In genomic region chr10:81602741-81603151, GRCm38 (mm10) we compare ENCODE assay signal across 8 mouse cellular contexts. TPM values are rescaled to one million over a fixed set of nuclear protein-coding genes. Genes with fewer than 3 reads are reported as not detected.
DNase-seq lines count a peak whose midpoint lies in the region; ATAC-seq lines count a peak whose summit lies in the region.

No protein-coding gene starts in this region.

- DNase-seq in heart, adult 11 months: peak; percentile 94
- DNase-seq in heart, postnatal 25 days (ENCODE audit: low spot score): no peak
- peak; percentile 84 for DNase-seq in CD4-positive helper T cell, adult 2 months (ENCODE audit: low read depth, low spot score)
- DNase-seq in c-Kit-positive CD71-positive TER-119-negative erythroid progenitor cells, embryonic 14.5 days (ENCODE audit: low read depth): peak; percentile 62
- peak; percentile 78 for DNase-seq in hindbrain, embryonic 14.5 days (ENCODE audit: low spot score)
- peak; percentile 51 to 53 for DNase-seq in natural killer cell, adult 2 months (ENCODE audit: low spot score in 2 of 2)
- no peak for DNase-seq in urinary bladder, postnatal 25 days (ENCODE audit: low spot score)
- no peak for DNase-seq in left cerebral cortex, adult 11 months (ENCODE audit: low spot score)

- no peak overlapping the region for H3K4me3 ChIP-seq in hindbrain, embryonic 14.5 days (replicated peaks; ENCODE audit: low read length)

- H3K27ac ChIP-seq in hindbrain, embryonic 14.5 days: no peak overlapping the region

- 16% methylated on average over 4 of the region's 4 CpGs for WGBS in hindbrain, embryonic 14.5 days

- H3K4me1 ChIP-seq in hindbrain, embryonic 14.5 days (replicated peaks; ENCODE audit: control insufficient read depth, insufficient read depth, low read length): peaks cover 17% of the 10 kb centered on the region

- no peaks in the 10 kb centered on the region for H3K36me3 ChIP-seq in hindbrain, embryonic 14.5 days (replicated peaks; ENCODE audit: control insufficient read depth, insufficient read depth)

- intact Hi-C loops in heart, postnatal 25 days (cut with DNase I): loop anchor here (5.0 kb wide), 1 partner anchor 100 kb away; the partner anchor contains the start of gene S1pr4

- no peak overlapping the region for H3K9ac ChIP-seq in hindbrain, embryonic 14.5 days

- H3K4me2 ChIP-seq in hindbrain, embryonic 14.5 days (replicated peaks): no peak overlapping the region

- no peak for ATAC-seq in hindbrain, embryonic 14.5 days (ENCODE audit: low FRiP score)

- no peaks in the 10 kb centered on the region for H3K9me3 ChIP-seq in hindbrain, embryonic 14.5 days (ENCODE audit: control insufficient read depth, low read length)

- H3K27me3 ChIP-seq in hindbrain, embryonic 14.5 days (ENCODE audit: control insufficient read depth, insufficient read depth, low read length): peaks cover 13% of the 10 kb centered on the region; the same call in 1 of the 2 replicates

RNA-seq across cellular contexts. Expression of gene Tle6, which starts 1.9 kb away (rescaled TPM):
- 1 to 10 TPM; 6.7 to 7.4 TPM for total RNA-seq in heart, postnatal 25 days (2021)
- 4.2 and 4.8 TPM in 2 replicates for polyA plus RNA-seq in hindbrain, embryonic 14.5 days (2014; fragmentation: Nextera tagmentation; extraction: Ambion mirVana)

RNA-seq across cellular contexts. Expression of gene BC025920, which starts 3.3 kb away (rescaled TPM):
- total RNA-seq in heart, postnatal 25 days (2021): 1 to 10 TPM; 1.9 to 2.8 TPM
- 0.90 and 1.1 TPM in 2 replicates for polyA plus RNA-seq in hindbrain, embryonic 14.5 days (2014; fragmentation: Nextera tagmentation; extraction: Ambion mirVana)

RNA-seq across cellular contexts. Expression of gene Sirt6, which starts 24.9 kb away (rescaled TPM):
- total RNA-seq in heart, postnatal 25 days (2021): 1 to 10 TPM; 8.0 to 8.5 TPM
- polyA plus RNA-seq in hindbrain, embryonic 14.5 days (2014; fragmentation: Nextera tagmentation; extraction: Ambion mirVana): 39.9 and 42.1 TPM in 2 replicates

RNA-seq across cellular contexts. Expression of gene Ankrd24, which starts 25.6 kb away (rescaled TPM):
- 10 to 100 TPM in 1 of 2 experiments, 1 to 10 TPM in 1; 9.4 to 10.1 TPM for total RNA-seq in heart, postnatal 25 days (2021)
- polyA plus RNA-seq in hindbrain, embryonic 14.5 days (2014; fragmentation: Nextera tagmentation; extraction: Ambion mirVana): 11.8 and 12.6 TPM in 2 replicates

RNA-seq across cellular contexts. Expression of gene Tle2, which starts 28.4 kb away (rescaled TPM):
- 1 to 10 TPM; 8.4 to 9.7 TPM for total RNA-seq in heart, postnatal 25 days (2021)
- polyA plus RNA-seq in hindbrain, embryonic 14.5 days (2014; fragmentation: Nextera tagmentation; extraction: Ambion mirVana): 24.5 and 29.7 TPM in 2 replicates

Comparison
In these comparisons a context has a peak if more than half of its experiments do, and no peak if none do; other contexts are left out.
1. DNase-seq: peak in heart, adult 11 months (single experiment), CD4-positive helper T cell, adult 2 months (single experiment), c-Kit-positive CD71-positive TER-119-negative erythroid progenitor cells, embryonic 14.5 days (single experiment), hindbrain, embryonic 14.5 days (single experiment) and natural killer cell, adult 2 months (2 of 2); none in heart, postnatal 25 days (single experiment), urinary bladder, postnatal 25 days (single experiment) and left cerebral cortex, adult 11 months (single experiment).